Mouse (Mus musculus) cerebellum, adult 2 months (tissue): ENCODE data around the gene Pafah1b3.

ENCODE experiments used
- CTCF ChIP-seq: fragments of 200-500 bp; IDR thresholded peaks from 2 replicates; pipeline ENCODE4 v1.5.1; 2011; ENCODE audit warnings: low read depth, mild to moderate bottlenecking, control low read depth, low read length, moderate library complexity, borderline replicate concordance; ENCODE audit not compliant: insufficient read depth
- POLR2A ChIP-seq: fragments of 200-500 bp; IDR thresholded peaks from 2 replicates; pipeline ENCODE4 v1.6.1; 2011; ENCODE audit warnings: low read length, control low read depth, borderline replicate concordance; ENCODE audit not compliant: insufficient read depth

DNA sequence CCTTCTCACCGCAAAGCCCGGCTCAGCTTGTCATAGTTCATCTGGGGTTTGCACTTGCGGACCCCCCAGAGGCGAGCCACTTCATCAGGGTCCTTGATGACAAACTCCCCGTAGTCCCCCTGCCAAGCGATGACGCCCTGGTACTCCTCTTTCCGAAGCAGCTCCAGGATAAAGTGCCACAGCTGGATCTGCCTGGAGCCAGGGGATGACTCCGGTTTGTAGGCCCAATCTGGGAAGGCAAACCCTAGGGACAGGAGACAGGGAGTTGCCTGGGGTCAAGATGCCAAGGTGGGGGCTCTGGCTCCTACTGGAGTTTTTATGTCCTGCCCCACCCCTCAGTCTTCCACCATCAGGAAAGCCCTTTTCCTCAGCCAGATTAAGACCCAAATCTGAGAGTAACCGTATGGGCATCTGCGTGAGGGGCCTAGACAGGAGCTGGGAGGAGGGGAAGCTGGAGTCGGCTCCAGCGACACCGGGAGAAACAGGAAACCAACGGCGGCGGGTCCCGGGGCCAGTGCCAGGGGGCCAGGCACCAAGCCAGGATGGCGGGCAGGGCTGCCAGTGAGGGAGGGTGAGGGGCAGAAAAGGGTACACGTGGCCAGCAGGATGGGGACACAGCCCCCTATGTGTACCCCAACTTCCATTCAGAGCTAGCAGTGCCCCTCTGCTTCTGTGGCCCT is 51.6 kb downstream of the Pafah1b3 start:
- TF ChIP-seq CTCF (no peak), POLR2A (no peak)
